Mouse (Mus musculus) ES-Bruce4 (cell line): ENCODE data around the gene Psmd10.

Source experiments
- CTCF ChIP-seq: IDR thresholded peaks from one replicate; pipeline ENCODE4 v1.8.1; 2011; ENCODE audit warnings: low read depth, low read length
- EP300 ChIP-seq: IDR thresholded peaks from 2 replicates; pipeline ENCODE4 v1.6.1; 2011; ENCODE audit warnings: low read depth, low read length; ENCODE audit not compliant: insufficient read depth
- POLR2A ChIP-seq: IDR thresholded peaks from one replicate; pipeline ENCODE4 v1.8.1; 2011; ENCODE audit warnings: low read length; ENCODE audit not compliant: insufficient read depth

- no peak for TF ChIP-seq CTCF
- TF ChIP-seq POLR2A, result no peak
- no peak for TF ChIP-seq EP300
Measured at GRCm38 (mm10) chrX:140978943-140979342, 22.4 kb upstream of the Psmd10 start.
